Mouse (Mus musculus) cortical plate, adult 2 months (tissue): Measurements from ENCODE around the gene Clec2l. TPM values are rescaled to one million over a fixed set of nuclear protein-coding genes. Genes with fewer than 3 reads are reported as not detected.
A peak's percentile ranks its signal among the peaks of the same experiment; 100 is the strongest.

Source experiments
- H3K27ac ChIP-seq: fragments of 200-500 bp; 2 replicates; pipeline ENCODE4 v1.5.1; 2012; ENCODE audit warnings: low read length, control low read depth, inconsistent platforms; ENCODE audit not compliant: insufficient read depth
- H3K4me1 ChIP-seq: fragments of 200-500 bp; 2 replicates; pipeline ENCODE4 v1.6.1; 2011; ENCODE audit warnings: low read length; ENCODE audit not compliant: control insufficient read depth, insufficient read depth
- H3K4me3 ChIP-seq: fragments of 200-500 bp; 2 replicates; pipeline ENCODE4 v1.5.1; 2011; ENCODE audit warnings: mild to moderate bottlenecking, low read length, control low read depth; ENCODE audit not compliant: insufficient read depth
- CTCF ChIP-seq: fragments of 200-500 bp; IDR thresholded peaks from 2 replicates; pipeline ENCODE4 v1.5.1; 2011; ENCODE audit warnings: mild to moderate bottlenecking, control low read depth, low read length; ENCODE audit not compliant: insufficient read depth; ENCODE audit errors: extremely low read depth
- POLR2A ChIP-seq: fragments of 200-500 bp; IDR thresholded peaks from 2 replicates; pipeline ENCODE4 v1.6.1; 2011; ENCODE audit warnings: mild to moderate bottlenecking, low read length, control low read depth; ENCODE audit not compliant: insufficient read depth; ENCODE audit errors: extremely low read depth
- polyA plus RNA-seq: library from polyadenylated mRNA; depleted of rRNA; stranded (reverse); fragments of >200 nt; gene quantifications from 2 replicates; pipeline ENCODE4 v1.2.3, GENCODE M21; 2012

The Clec2l gene
- polyA plus RNA-seq, 1 experiment: 116 TPM

DNA sequence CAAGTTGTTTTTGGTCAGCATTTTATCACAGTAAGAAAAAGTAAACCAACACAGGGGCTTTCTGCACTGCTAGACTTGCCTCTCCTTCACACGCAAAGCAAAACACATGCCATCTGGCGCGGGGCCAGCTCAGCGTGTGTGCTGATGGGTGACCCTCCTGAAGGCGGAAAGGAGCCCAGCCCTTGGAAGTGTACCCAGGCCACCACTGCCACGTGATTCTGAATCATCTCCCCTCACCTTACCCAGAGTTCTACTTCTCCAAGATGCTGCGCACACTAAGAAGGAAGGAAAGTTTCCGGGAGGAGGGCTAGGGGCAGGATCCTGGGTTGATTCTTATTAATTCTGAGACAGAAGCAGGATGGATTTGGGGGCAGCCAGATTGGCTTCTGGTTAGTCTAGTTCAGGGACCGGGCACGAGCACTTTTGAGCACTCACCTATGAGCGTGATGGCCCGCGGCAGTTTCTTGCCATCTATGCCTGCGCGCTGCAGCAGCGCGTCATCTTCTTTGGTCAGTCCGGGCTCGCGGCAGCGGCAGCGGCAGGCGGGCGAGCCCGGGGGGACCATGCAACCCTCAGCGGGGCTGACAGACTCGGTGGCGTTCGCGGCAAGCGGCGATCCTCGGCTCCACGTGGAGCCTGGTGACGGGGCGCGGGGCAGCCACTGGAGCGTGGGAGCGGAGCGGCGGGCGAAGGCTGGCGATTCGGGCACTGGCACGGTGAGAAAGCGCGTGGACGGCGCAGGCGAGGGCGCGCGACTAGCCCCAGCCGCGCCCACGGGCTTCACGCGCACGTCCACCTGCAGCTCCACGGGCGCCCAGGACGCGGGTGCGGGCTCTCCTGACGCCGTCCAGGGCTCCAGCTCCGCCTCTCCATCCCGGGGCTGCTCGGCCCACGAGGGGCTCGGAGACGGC lies 26.7 kb upstream of the Clec2l start:
- no peak for TF ChIP-seq POLR2A
- TF ChIP-seq CTCF: no peak
- H3K4me3 ChIP-seq: peak overlapping the region; percentile 24
- no peaks in the 10 kb centered on the region for H3K4me1 ChIP-seq
- no peak overlapping the region for H3K27ac ChIP-seq

DNA sequence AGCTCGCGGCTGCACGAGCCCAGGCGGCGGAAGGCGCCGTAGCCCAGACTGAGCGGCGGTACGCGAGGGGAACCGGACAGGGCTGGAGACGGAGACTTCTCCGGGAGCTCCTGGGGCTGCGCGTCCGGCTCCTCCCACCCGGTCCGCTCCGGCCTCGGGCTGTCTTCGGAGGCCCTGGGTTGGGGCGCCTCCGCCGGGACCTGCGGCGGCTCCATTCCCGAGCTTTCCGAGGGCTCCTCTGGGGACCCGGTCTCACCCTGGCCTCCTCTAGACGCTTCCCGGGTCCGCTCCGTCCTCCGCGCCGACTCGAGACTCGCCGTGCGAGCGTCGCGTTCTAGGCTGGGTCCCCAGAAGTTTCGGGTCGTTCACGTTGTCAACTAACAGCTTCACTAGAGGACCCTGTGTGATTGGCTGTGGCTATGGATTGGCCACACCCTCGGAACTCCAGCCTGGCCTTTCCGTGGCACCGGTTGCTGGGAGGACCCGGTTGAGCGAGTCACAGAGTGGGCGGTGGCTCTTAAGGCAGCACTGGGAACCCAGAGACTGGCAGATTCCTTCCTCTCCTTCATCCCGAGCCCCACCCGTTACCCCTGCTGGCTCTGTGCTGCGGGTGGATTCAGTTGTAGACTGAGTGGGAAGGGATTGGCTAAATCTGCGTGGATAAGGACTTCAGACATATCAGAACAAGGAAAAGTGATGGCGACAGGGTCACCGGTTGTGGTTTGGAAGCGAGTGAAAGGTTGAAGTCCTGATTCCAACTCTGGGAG lies 25.8 kb upstream of the Clec2l start, which contains the start of gene Klrg2:
Klrg2 (minus strand) TSS at position 391 of the 767 bp plus-strand sequence.
- Histone ChIP-seq H3K27ac (no peak within 1 kb of the TSS), H3K4me1 (no peaks in the 10 kb centered on the region), H3K4me3 (peak within 1 kb of the TSS; percentile 24)
- TF ChIP-seq CTCF (no peak), POLR2A (no peak)

DNA sequence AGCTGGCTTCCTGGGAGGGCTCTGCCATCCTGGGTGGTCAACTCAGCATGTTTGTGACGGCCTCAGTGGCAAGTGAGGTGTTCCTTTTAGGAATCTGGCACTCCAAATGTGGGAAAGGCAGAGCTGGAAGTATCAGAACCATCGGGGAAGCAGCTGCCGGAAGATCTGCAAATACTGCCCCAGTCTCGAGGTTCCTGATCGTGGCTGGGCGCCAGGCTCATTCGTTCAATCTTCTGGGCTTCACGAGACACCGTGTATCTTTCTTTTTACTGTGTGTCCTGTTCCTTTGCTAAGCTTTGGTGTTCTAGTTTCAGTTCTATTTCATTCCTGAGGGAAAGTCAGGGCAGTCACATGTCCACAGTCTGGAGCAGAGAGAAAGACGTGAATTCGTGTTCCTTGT lies 22.5 kb upstream of the Clec2l start:
- no peak overlapping the region for H3K27ac ChIP-seq

DNA sequence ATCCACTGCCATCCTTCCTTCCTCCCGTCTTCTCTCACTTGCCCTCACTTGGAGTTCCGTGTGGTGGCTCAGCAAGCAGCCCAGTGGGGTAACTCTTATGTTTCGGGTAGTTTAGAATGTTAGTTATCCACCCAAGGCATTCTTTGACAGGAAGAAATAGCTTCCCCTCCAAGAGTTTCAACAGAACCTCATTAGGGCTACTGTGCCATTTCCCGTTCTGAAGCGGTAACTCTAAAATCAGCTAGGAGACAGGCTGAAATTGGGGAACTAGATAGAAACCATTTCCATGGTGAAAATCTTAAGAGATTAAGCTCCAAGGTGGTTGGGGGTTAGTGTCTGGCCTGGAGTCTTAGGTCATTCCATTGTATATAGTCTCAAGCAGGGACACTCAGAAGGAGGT lies 21.6 kb upstream of the Clec2l start:
- TF ChIP-seq POLR2A (no peak), CTCF (no peak)
- Histone ChIP-seq H3K4me1 (no peaks in the 10 kb centered on the region), H3K4me3 (no peak overlapping the region), H3K27ac (no peak overlapping the region)

More for the DNA sequence above, 22.5 kb upstream of the Clec2l start:
- no peaks in the 10 kb centered on the region for H3K4me1 ChIP-seq
- H3K4me3 ChIP-seq: no peak overlapping the region
- TF ChIP-seq CTCF (no peak), POLR2A (no peak)

DNA sequence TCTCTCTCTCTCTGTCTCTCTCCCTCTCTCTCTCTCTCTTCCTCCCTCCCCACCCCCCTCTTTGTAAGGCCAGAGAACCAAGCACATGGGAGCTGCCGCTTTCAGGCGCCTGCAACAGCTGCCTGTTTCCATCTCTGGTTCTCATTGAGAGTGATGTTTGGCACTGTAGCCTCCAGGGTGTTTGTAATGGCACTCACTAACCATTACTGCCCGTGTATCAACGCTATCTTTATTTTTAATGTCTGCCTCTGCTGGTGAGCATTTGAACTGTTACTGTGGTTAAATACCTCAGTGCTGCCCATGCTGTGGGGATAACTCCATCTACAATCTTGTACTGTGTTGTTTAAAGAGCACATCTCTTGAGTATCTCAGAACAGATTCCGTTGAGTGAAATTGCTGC lies 21.2 kb upstream of the Clec2l start:
- H3K4me1 ChIP-seq: no peaks in the 10 kb centered on the region
- TF ChIP-seq POLR2A (no peak), CTCF (no peak)
- H3K27ac ChIP-seq: no peak overlapping the region
- H3K4me3 ChIP-seq: no peak overlapping the region

DNA sequence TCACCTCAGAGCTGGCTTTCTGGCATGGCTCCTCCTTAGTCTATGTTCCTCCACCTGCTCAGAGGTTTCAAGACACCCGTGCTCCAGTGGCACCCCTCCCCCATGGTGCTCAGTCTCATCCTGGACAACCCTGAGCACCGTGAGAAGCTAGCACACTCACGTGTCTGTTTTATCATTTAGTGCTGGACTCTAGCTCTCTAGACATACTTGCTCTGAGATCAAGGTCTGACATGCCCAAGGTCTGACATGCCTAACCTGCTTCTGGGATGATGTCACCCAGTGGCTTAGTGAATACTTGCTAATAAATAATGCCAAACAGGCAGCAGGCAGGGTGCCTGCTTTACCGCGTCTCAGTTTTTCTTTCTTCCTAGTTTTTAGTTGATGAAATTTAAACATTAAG lies 20.3 kb upstream of the Clec2l start:
- TF ChIP-seq CTCF: no peak
- no peaks in the 10 kb centered on the region for H3K4me1 ChIP-seq
- no peak overlapping the region for H3K27ac ChIP-seq
- no peak overlapping the region for H3K4me3 ChIP-seq

DNA sequence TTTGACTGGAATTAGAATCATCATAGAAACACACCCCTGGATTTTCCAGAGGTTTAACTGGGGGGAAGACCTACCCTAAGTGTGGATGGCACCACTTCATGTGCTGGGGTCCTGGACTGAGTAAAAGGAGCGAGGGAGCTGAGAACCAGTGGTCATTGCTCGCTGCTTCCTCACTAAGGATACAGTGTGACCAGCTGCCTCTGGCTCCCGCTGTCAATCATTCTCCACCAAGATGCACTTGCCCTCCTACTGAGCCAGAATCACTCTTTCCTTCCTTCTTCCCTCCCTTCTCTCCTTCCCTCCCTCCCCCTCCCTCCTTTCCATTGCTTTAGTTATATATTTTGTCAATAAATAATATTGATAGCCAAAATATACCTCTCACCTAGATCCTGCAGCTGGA lies 19.8 kb upstream of the Clec2l start:
- no peak overlapping the region for H3K27ac ChIP-seq
- H3K4me3 ChIP-seq: no peak overlapping the region
- no peak for TF ChIP-seq POLR2A
- no peak for TF ChIP-seq CTCF

DNA sequence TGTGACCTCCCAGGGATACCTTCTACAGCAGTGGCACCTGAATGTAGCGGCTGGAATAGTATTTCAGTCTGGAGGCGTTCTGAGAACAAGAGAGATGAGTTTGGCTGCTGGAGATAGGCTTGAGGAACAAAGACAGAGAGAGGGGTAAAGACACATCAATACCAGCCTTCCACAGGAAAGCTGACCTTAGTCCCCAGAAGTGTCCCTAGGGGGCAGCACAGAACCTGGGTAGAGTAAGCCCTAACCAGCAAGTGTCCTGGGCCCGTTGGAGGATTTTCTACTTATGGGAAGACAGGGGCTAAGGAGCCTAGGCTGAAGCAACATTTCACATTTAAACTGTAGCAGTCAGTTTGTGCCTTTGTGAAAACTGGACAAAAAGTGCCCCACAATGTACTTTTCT lies 13.3 kb upstream of the Clec2l start:
- no peaks in the 10 kb centered on the region for H3K4me1 ChIP-seq
- H3K27ac ChIP-seq: no peak overlapping the region
- no peak overlapping the region for H3K4me3 ChIP-seq
- TF ChIP-seq CTCF (0 out of 2 replicates have a peak, but pooled peaks have one; percentile 1), POLR2A (no peak)

More for the DNA sequence above, 19.8 kb upstream of the Clec2l start:
- H3K4me1 ChIP-seq: no peaks in the 10 kb centered on the region

DNA sequence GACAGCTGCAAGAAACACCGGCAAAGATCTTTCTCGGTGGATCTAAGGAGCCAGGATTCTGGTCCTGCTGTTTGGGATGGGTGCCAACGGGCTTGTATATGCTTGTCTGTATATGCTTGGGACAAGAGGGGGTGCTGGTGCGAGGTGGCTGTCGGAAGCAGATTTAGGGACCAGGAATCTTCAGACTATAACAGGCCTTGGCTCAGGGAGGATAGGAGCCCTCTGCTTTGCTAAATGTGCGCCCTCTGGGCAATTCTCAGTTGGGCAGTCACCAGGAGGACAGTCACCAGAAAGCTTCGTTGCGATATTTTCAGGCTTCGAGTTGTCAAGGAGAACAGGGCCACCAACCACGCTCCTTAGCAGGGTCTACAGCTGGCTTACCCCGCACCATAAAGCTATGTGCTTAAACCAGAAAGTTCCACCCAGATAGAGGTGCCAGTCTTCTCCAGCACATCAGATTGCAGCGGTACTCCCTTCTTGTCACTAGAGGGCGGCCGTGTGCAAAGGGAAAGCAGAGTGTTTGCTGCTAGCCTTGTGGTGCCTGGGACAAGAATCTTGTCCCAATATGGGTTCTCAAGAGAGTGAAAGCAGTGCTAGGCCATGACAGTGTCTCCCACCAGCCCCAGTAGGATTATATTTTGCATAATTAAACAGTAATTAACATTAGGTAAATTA lies 12.5 kb upstream of the Clec2l start:
- Histone ChIP-seq H3K4me1 (no peaks in the 10 kb centered on the region), H3K27ac (no peak overlapping the region), H3K4me3 (no peak overlapping the region)
- TF ChIP-seq CTCF: peak; percentile 97
- TF ChIP-seq POLR2A: no peak

DNA sequence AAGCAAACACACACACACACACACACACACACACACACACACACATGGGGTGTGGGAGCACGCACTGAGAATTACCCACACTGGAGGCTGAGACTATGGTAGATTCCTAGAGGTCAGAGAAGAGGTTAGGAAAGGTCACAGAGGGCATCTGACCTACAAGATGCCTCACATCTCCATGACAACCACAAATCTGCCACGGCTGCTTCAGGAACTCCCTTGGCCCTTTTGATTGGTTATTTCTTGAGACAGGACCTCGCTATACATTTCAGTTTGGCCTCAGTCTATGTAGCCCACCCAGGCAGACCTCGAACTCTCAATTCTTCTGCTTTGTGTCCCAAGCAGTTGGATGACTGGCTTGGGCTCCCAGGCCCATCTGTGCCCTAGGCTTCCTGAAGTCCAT lies 1.2 kb upstream of the Clec2l start:
- TF ChIP-seq CTCF: no peak
- no peak for TF ChIP-seq POLR2A

More for the DNA sequence above, 1.2 kb upstream of the Clec2l start:
- no peak overlapping the region for H3K4me3 ChIP-seq
- peaks cover 4% of the 10 kb centered on the region; the same call in 1 of the 2 replicates for H3K4me1 ChIP-seq
- H3K27ac ChIP-seq: no peak overlapping the region
